Mouse (Mus musculus): ENCODE results near the gene Slc46a1.

DNA sequence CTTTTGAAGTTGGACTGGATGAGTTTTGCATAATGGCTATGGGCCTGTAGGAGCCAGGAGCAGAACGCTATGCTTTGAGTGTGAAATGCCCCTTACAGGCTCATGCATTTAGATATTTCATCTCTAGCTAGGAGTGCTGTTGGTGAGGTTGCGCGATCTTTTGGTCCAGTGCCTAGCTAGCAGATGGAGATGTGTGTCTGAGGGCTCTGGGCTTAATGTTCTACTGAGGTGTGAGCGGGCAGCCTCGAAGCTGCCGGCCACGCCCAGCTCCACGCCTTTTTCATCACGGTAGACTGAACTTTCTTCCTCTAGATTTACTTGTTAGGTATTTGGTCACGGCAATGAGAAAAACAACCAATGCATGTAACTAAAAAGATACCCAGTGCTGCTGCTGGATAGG is 34.3 kb upstream of the Slc46a1 start:
- TF ChIP-seq POLR2A (IDR thresholded peaks at IDR 0.05; ENCODE audit: control insufficient read depth in 1 of 2, insufficient read depth in 1 of 2, low read depth in 1 of 2, low read length in 2 of 2, poor library complexity in 1 of 2) (no peak), USF1 (IDR thresholded peaks at IDR 0.05; ENCODE audit: low read depth, low read length) (no peak), CHD2 (IDR thresholded peaks at IDR 0.05; ENCODE audit: low read length) (no peak), CTCF (IDR thresholded peaks at IDR 0.05 in 2 of 3, conservative IDR thresholded peaks at IDR 0.05 in 1 of 3; ENCODE audit: control insufficient read depth in 1 of 3, insufficient read depth in 1 of 3, low read depth in 2 of 3, low read length in 3 of 3, poor library complexity in 1 of 3, severe bottlenecking in 1 of 3) (no peak), TAL1 (IDR thresholded peaks at IDR 0.05; ENCODE audit: low read length) (no peak), KAT2A (conservative IDR thresholded peaks at IDR 0.05; ENCODE audit: low read depth, low read length) (no peak), E2F4 (IDR thresholded peaks at IDR 0.05; ENCODE audit: borderline replicate concordance, low read depth, low read length) (no peak), MXI1 (IDR thresholded peaks at IDR 0.05; ENCODE audit: low read depth, low read length) (no peak; the same call in 1 of the 2 replicates)
